Mouse (Mus musculus) CD8-positive naive resting alpha-beta T cell, adult 57 days (primary cell): ENCODE measurements around the gene Dnmbp. TPM values are rescaled to one million over a fixed set of nuclear protein-coding genes. Genes with fewer than 3 reads are reported as not detected.

Source experiments
- total RNA-seq: library from RNA; stranded (reverse); gene quantifications from one replicate; pipeline ENCODE4 v1.2.4, GENCODE M21; 2023

Gene Dnmbp
- 8.1 TPM for total RNA-seq

DNA sequence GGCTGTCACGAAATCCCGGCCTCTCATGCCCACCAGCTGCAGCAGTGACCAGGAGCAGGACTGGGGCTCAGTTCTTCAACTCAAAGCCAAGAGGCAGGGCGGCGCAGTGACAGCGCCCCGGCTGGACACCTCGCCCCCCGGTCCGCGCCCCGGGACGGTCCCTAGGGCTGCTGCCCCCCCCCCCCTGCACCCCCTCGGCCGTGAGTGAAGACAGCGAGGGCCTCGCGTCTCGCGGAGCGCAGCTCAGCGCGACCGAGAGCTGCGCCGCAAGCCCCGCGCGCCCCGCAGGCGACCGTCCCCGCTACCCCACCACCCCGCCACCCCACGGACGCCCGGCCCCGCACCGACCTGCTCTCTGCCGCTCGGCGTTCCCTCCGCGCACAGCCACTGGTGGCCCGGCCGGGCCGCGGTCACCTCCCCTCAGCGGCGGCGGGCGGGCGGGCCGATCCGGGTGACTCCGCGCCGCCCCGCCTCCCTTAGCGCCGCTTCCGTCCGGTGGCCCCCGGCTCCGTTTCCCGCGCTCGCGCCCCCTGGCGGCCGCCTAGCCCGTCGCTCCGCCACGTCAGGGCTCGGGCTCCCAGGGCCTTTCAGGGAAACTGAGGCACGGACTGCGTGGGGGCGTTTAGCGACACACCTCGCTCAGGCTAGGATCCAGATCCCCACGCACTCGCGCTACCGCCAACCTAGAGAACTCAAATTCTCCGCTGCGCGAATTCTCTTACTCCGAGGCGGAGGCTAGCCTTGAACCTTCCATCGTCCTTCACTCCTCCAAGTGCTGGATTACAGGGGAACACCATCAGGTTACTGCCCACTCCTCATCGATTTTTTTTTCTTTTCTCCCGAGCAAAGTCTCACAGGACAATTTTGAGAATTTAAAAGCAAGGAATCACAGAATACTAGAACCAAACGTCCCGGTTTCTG, at the start of gene Dnmbp:
Dnmbp (minus strand) TSS at position 423 of the 921 bp plus-strand sequence.

DNA sequence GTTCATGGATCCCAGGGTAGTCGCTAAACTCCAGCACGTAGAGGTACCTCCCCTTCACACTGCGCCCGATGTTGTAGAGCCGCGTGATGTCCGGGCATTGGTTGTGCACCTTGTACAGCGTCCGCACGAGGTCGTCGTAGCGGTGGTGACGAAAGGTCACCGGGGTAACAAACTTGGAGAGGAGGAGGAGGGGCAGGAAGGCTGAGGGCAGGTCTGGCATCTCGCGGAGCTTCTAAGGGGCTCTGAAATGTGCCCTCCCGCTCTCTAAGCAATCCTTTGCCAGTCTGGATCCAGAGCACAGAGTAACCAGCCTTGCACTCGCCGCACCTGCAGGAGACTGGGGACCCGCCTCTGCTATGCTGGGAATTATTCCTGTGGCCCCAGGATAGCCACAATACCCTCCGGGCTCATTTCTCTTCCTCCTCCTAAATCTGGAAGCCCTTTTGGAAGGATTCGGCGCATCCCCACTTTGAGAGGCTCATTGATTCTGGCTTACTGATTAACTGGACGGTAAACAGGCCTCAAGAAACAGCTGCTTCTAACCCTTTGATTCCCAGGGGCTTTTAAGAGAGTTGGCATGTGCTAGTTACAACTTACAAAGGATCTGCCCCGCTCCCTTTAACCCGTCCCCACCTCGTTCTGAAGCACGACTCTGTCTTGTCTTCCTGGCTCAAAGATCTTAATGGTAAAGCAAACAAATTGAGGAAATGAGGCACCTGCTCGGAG, 46.2 kb upstream of the Dnmbp start, which contains the start of gene Cpn1:
Cpn1 (minus strand) TSS at position 488 of the 726 bp plus-strand sequence.

Other genes with a start within 250 kb of the Dnmbp start
- gene Cutc, start 187.2 kb downstream of the Dnmbp start, total RNA-seq, result 7.2 TPM
- gene Cox15, start 187.2 kb downstream of the Dnmbp start, total RNA-seq, result 13.2 TPM
- not detected for gene Abcc2, start 158.0 kb downstream of the Dnmbp start, total RNA-seq
- gene Cpn1, start 46.4 kb upstream of the Dnmbp start, total RNA-seq, result not detected
- not detected for gene Cyp2c23, start 89.0 kb upstream of the Dnmbp start, total RNA-seq
- gene Erlin1, start 129.6 kb upstream of the Dnmbp start, total RNA-seq, result 6.3 TPM
- gene Chuk, start 167.3 kb upstream of the Dnmbp start, total RNA-seq, result 65.2 TPM
- gene Cwf19l1, start 195.7 kb upstream of the Dnmbp start, total RNA-seq, result 28.9 TPM
- 53.4 TPM for gene Bloc1s2, start 206.3 kb upstream of the Dnmbp start, total RNA-seq